Mouse (Mus musculus): ENCODE measurements around the gene Plxna4.

Gene Plxna4

DNA sequence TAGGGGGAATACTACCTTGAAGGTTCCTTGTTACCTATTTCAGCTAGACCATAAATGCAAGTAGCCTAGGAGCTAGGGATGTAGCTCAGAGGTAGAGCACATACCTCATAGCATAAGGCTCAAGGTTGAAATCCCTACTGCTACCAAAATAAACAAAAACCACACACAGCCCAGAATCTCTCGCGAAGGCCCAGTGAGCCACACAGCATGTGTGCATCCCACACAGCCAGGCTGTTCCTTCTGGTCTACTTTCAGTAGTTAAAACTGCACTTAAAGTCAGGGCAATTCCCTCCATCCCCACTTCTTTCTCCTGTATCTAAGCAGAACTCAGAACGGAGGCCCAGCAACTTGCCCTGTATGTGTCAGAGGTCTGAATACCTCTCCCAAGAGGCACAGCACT lies 116.4 kb downstream of the Plxna4 start:
- DNase-seq = no peak

DNA sequence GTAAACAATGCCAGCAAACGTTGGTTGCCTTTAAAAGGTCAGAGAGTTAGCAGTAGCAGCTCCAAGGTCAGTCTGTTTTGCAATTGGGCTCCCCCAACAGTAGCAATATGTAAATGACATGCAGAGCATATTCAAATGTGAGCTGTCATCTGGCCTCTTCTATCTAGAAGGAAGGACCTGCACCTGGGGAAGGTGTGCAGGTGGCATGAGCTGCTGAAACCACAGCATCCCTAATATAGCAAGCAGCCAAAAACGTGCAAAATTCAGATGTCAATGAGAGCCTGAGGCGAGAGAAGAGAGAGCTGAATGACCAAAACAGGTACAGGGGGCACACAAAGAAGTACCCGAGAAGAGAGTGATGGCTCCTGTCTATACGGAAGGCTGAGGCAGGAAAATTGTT lies 118.8 kb downstream of the Plxna4 start:
- DNase-seq = no peak

DNA sequence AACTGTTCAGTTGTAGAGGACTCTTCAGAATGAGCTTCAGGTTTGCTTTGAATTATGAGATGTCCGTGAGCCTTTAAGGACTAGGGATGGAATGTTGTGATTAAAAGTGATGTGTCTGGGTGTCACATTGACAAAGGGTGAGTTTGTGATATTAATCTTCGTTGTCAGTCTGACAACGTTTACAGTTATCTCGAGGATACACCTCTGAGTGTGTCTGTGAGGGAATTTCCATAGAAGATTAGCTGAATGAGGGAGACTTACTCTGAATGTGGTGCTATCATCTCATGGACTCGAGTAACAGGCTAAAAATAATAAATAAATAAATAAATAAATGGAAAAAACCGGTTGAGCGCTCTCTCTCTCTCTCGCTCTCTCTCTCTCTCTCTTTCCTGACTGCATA lies 122.9 kb downstream of the Plxna4 start:
- DNase-seq = no peak

DNA sequence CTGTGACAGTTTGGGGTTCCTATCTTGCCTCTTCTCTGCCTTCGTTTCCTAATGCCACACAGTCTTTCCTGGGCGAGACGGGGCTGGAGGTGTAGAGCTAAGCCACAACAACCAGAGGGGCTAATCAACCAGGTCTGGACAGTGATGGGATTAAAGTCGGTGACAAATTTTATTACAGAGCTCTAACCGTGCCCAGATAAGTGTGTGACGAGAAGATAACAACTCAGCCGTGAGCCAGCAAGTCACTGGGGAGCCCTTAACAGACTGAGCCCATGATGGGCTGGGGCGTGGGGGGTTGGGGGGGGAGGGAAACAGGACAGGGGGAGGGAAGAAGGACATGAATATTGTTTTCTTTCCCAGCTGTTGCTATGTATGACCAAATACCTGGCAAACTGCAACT lies 123.4 kb downstream of the Plxna4 start:
- no peak for DNase-seq

DNA sequence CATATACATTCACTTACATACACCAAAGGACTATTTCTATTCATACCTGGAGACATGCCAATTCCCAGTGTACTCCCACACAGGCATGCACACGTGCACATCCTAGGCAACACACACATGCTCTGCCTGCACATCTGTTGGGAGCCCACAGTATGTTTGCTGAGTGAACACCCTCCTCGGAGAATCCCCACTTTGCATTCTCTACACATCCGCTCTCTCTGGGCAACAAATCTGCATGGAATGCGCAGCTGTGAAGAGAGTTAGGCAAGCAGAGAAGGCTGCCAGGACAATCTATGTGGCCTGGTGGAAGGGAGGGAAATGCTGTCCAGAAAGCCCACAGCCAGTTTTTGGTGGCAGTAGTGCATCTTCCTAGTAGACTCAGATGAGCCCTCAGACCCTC lies 123.9 kb downstream of the Plxna4 start:
- no peak for DNase-seq

DNA sequence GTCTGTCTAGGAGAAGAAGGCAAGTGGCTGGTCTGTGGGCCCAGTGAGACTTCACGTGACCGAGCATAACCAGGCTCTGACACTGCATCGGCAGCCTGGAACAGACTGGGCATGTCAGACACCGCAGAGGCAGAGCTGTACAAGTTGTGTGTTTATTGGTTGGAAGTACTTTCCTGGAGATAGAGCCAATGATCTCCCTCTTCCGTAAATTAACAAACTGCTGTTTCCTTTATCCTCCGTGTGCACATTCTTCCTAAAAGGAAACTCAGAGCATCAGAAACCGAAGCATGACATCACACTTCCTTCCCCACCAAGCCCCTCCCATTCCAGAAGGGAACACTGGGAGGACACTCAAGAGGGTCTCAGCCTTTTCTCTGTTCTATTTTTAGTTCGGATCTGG lies 127.6 kb downstream of the Plxna4 start:
- DNase-seq = no peak

DNA sequence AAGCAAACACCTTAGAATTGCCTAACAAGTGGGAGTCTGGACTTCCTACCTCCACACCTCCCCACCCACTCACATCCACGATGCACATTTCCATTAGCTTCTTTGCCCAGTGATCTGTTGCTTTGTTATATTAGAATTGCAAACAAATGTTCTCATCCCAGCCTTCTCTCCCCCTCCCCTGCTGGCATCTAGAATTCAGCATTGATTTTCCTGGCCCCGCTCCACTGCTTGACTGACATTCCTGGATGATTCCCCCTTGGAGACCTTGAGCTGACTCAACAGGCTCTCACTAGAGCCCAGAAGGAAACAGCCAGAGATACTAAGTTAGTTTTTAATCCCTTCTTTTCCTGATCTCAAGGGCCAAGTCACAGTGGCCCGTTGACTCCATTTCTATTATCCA lies 131.4 kb downstream of the Plxna4 start:
- no peak for DNase-seq

DNA sequence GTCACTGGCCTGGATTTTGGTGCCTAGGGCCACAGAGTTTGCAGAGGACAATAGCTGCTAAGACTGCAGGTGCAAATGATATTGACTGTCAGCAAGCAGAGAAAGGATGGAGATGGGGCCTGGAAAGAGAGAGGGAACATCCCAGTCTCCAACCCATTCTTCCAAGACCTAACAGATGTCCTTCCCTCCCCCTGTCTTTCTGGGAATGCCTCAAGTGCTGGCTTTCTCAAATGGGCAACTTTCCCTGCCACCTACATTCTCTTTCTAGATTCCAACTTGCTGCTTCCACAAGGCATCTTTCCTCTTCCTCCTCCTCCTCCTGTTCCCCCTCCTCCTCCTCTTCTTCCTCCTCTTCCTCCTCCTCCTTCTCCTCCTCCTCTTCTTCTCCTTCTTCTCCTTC lies 136.1 kb downstream of the Plxna4 start:
- no peak for DNase-seq

DNA sequence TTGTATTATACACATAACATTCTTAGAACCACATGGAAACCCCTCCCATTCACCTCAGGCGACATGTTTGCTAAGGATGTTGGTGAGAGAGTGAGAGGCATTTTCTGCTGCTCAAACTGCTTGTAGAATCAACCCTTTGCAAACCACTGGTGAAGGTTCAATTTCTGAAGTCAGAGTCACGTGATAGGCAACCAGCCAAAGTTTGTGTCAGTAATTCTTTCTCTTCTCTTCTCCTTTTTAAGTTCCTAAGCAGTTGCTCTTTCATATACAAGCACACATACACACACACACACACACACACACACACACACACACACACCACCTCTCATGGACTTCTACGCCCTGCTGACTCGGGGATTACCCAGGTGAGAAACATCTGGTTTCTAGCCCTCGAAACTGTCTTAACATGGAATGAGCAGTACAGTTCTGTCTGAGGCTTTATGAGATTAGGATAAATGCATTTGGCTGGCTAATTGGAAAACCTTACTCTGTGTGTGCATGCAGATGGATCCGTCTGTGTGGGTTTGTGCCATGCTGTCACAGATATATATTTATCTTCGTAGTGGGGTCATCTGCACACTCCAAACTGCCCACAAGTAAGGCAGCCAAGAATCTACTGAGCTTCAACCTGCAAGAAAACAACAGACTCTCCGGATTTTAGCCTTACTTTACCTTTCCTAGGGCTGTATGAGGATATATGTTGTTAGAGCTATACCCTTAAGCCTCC lies 138.6 kb downstream of the Plxna4 start:
- DNase-seq = no peak

DNA sequence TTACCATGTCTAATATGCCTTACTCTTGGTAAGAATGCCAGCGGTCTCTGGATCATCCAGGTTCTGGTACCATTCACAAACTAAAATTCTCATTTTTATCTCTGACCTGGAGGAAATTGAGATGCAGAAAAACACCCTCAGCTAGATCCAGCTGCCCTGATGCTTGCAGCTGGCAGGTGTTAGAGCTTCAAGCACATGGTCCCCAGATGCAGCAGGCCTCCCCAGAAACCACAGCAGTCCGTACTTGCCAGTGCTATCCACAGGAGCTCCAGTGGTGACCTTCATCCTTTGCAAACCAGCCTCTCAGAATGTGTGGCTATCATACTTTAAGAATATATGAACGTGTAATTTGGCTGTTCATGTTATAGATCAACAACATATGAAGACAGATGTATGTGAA lies 139.2 kb downstream of the Plxna4 start:
- no peak for DNase-seq

DNA sequence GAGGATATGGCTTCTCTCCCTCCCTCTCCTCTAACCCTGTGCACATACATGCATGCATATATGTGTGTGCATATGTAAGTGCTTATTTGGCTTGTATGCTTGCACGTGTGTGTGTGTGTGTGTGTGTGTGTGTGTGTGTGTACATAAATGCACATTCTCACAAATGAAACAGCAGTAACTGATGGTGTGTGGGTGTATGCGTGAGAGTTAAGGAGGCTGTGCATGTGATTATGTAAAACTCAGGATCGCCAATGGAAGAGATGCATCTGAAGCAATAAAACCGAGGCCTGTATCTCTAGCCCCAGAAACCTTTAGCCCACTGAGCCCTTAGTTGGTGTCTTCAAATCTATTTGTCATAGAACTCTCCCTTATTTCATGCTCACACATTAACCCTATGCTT lies 141.7 kb downstream of the Plxna4 start:
- DNase-seq = no peak

DNA sequence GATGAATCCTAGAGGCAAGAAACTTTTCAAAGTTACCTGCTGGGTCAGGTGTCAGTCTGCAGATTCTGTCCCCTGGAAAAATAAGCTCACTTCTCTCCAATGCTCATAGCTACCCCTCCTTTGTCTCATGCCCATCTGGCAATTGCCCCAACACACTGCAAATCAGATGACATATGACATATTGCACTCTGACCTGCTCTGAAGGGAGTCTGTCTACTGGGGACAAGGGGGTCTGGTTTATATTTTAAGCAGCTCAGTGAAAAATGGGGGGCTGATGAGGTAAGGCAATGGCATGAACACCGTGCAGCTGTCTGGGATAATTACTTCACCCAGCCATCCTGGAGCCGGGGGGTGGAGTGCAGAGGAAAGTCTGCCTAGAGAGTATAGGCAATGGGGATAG lies 142.7 kb downstream of the Plxna4 start:
- DNase-seq = no peak

DNA sequence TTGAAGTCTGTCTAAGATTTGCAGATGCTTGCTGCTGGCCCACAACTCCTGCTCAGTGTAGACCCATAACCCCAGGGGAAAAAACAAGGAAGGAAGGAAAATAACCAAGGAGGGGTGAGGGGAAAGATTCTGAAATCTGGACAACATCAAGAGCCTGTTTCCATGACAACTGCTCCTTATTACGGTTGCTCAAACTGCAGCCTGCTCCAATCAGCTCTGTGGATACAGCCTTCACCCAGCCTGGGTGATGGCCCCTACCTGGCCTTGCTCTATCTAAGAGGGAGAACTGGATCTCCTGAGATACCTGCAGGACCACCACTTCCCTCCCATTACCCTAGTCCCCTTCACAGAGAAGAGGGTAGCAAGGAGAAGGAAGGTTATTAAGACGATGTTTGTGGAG lies 143.6 kb downstream of the Plxna4 start:
- DNase-seq = no peak

DNA sequence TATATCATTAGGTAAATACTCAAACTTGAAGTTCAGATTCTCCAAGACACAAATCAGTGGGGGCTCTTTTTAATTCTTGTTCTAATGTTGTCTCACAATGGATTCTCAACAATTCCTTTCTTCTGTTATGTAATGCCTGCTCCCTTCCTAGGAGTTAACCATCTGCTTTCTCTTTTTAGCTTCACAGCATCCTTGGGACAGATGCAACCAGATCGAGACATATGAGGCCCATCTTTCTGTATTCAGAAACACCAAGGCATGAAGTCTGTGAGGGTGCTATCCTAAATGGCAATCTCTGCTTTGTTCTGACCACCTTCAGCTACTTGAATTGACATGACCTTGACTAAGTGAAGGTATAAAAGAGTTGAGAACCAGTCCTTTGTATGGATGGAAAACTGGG lies 144.3 kb downstream of the Plxna4 start:
- DNase-seq = no peak

DNA sequence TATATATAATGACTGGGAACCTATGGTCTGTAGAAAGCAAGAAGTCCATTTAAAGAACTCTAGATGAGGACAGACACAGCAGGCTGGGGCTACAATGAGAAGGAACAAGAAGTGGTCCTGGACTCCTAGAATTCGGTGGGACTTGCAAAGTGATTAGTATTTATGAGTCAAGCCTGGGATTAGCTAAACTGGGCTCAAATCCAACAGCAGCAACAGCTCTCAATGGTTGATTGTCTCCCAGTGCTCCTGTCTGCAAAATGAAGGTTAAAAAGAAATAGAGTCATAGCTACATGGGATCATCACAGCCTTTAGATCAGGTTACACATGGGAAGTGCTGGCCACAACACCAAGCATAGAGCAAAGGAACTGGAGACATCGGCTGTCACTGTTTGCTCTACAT lies 148.6 kb downstream of the Plxna4 start:
- no peak for DNase-seq

DNA sequence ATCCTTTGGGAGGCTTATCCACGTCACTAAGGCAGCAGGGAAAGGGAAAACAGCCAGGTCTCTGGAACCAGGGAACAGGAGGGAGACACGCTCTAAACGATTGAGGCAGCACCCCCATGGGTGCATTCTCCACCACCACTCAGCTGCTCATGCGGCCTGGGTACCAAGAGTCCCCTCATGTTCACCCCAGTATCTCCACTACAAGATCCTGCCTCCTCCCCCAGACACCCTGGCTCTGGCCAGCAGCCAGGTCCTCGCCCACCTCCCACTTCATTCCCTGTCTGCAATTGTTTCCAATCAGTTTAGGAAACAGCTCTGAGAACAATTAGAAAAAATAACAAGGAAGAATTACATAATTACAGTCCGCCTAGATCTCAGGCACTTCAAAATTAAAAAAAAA lies 150.8 kb downstream of the Plxna4 start:
- DNase-seq = no peak

DNA sequence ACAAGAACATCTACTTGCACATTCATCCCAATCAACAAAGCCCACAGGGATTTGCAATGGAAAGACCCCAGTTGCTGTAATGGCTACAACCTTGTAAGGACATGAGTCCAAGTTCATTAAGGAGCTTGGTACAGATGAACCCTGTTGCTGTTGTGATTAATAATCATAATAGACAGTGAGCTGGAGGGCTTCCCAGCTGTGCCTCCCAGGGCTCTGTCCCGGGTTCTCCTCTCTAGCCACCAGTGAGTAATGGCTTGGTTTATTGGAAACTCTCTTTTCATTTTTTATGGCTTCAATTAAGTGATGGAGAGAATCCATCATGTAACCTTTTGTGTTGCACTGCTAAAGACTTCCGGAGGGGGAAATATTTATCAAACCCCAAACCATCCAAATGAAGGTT lies 164.9 kb downstream of the Plxna4 start:
- DNase-seq = no peak

DNA sequence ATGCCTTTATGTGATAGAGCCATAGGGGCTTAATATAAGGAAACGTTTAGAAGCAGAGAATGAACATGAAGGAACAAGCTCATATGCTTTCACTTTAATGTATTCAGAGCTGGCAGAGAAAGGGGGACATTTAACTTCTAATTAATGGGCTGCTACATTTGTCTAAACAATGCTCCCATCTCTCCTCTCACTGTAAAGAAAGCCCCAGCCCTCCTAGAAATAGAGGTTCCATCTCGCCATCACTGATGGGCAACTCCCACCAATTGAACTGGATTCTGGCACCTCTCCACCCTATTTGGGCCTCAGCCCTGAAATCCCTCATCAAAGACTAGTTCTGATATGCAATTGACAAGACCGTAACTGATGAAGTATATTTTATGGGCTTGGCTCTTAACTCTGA lies 167.4 kb downstream of the Plxna4 start:
- DNase-seq = no peak

DNA sequence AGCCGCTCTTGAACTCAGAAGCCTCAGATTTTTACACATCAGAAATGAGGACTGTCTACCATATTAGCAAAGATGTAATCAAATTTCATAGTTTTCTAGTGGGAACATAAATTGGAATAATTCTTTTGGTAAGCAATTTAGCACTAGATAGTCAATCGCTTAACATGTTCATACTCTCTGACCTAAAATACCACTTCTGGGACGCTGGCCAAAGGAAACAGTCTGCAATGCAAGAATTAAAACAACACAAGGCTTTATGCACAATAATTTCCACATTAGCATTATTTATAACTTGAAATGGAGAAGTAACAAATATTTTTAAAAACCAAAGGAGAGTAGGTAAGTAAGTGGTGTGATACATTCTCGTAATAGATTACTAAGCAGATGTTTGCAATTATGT lies 170.6 kb downstream of the Plxna4 start:
- DNase-seq = no peak

DNA sequence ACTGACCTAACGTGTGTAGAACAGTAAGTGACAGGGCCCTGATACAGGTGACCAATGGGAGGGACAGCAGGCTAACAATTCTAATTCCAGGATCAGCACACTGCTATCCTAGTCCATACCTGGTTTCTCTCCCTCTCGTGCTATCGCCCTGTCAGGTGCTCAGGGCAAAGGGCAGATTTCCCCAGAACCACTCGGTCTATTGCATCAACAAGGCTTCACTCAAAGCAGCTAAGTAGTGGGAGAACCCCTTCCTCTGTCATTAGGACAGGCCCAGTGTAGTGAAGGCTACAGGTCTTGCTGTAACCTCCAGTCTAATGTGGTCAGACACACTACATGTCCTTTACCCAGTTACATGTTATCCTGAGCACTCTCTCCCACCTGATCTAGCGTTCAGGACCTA lies 176.7 kb downstream of the Plxna4 start:
- no peak for DNase-seq

DNA sequence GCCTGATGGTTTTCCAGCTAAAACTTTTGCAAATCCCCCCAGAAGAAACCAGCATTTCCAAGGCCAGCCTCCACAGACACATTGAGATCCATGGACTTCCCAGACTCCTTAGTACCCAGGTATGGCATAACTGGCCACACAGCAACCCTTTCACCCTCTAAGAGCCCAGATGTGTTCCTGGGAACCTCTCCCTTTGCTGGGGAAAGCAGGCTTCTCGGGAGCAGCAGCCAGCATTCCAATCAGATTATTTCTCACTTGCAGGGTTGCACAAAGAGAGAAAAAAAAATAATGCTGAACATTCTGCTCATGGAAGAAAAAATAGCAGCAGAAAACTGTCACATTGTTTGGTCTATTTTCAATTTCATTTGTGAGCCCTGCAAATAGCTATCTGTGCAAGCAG lies 178.4 kb downstream of the Plxna4 start:
- no peak for DNase-seq

DNA sequence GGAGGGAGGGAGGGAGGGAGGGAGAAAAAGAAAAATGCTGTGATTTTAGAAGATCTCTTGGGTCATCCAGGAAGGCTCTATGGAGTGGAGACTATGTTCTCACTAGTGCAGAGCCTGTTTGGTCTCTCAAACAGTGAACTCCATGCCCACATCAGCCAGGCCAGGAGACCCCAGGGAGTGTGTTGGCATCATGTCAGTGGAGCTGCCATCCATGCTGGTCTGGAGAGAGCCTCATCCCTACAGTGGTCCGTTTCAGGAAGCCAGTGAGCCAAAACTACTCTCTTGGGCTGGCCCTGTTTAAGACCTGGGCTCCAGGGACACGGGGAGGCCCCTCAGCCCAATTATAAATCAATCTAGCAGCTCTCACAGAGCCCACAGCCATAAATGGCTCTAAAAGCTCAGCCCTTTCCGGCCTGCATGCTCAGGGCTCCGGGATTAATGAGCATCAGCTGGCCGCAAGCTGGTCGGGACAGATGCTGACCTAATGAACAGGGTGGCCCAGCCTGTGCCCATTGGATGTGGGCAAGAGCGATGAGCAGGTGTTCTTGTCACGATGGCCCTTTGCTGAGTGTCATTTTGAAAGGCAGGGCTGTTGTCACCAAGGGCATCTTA lies 180.3 kb downstream of the Plxna4 start:
- no peak for DNase-seq

DNA sequence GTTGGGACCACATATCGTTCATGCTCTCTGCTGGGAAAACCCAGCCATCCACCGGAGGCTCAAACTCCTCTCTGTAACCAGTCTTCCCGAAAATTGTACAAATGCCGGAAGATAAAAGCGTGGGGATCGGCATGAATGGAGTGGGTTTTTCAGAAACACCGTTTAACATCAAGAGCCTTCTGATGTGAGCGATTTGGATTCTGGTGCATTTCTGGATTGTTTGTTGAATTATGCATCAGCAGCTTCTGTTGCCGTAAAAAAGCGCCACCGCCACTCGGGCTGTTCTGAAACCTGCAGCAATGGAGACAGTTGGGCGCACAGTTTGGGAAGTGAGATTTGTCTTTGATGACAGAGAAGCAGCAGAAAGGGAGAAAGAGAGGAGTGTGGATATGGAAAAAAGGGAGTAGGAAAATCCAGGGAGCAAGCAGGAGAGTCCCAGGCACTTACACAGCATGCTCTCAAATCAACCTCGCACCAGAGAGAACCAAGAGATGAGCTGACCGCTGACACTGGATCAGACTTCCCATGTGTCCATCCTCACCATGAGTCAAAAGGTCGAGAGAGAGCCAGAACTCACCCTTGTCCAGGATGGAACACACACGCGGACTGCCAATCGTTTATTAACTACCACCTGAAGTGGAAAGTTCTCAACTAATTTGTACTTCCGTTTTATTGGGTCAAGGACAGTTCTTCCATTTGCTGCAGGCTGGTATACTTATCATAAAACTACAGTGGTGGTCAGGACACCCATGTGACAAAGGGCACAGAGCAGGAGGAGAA lies 181.5 kb downstream of the Plxna4 start:
- no peak for DNase-seq

DNA sequence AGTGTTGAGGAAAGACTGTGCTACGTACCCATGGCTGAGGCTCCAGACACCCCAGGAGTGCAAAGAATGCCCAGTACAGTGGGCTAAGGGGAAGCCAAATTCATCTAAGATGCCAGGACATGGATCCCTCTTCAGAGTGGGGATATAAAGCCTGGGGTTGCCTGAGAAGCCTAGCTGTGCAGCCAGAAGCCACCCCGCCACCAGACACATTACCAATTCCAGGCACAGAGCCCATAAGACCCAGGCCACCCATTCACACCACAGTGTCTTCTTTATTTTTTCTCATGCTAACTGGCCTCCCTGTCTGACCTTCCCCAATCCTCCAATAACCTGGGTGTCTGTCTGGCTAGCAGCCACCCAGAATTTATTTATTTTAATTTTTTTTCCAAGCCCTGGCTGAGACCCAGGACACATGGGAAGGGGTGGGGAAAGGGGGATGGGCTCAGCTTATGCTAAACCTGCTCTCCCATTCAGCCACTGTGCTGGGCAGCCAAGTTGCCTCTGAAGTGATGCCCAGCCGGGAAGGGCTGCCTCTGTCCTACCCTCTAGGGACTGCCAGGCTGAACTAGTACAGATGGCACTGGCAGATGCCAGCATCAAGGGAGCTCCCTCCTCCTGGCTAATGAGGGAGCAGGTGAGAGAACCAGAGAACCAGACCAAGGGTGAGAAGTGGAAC lies 185.3 kb downstream of the Plxna4 start:
- DNase-seq = no peak
